Mouse (Mus musculus) stomach, postnatal 0 days (tissue): ENCODE measurements around the gene Gm16253.

Source experiments
- CTCF ChIP-seq: IDR thresholded peaks from 2 replicates; pipeline ENCODE4 v1.5.1; 2016; ENCODE audit warnings: antibody characterized with exemption, low read depth, mild to moderate bottlenecking, moderate library complexity
- EP300 ChIP-seq: optimal IDR thresholded peaks from 2 replicates; pipeline ENCODE3; 2016; ENCODE audit warnings: antibody characterized with exemption

- no peak for TF ChIP-seq CTCF
- TF ChIP-seq EP300: no peak
These were observed 2.5 kb downstream of the Gm16253 start for GRCm38 (mm10) chr3:96579239-96579750.
